Mouse (Mus musculus): ENCODE measurements around the gene Adam11. TPM values are rescaled to one million over a fixed set of nuclear protein-coding genes. Genes with fewer than 3 reads are reported as not detected.

Gene Adam11
- polyA plus RNA-seq (2021; fragmentation: Nextera tagmentation): 17.7 and 20.0 TPM in 2 replicates
- long read RNA-seq, experiment 1, partial matches to known transcripts: 34 of 42 reads
- long read RNA-seq, experiment 1, other reads (novel, unspliced or antisense): 8 of 42 reads
- long read RNA-seq, experiment 2, full-length matches to known transcripts: 1 of 20 reads
- long read RNA-seq, experiment 2, partial matches to known transcripts: 18 of 20 reads
- long read RNA-seq, experiment 2, other reads (novel, unspliced or antisense): 1 of 20 reads

GRCm38 (mm10) chr11:102761309-102762210 lies at the start of gene Adam11:
Gene Adam11, plus strand, starts transcription at chr11:102761439.

GRCm38 (mm10) chr11:102819021-102819782 lies 58.0 kb downstream of the Adam11 start, which contains the start of gene Gjc1:
Gene Gjc1, minus strand, starts transcription at chr11:102819700.

Other genes with a start within 250 kb of the Adam11 start
- 17.7 and 24.4 TPM in 2 replicates for gene Gpatch8, start 205.0 kb upstream of the Adam11 start, polyA plus RNA-seq (2021; fragmentation: Nextera tagmentation)
- gene Gm11627, start 182.0 kb upstream of the Adam11 start, polyA plus RNA-seq (2021; fragmentation: Nextera tagmentation): 10.6 and 13.2 TPM in 2 replicates
- gene Fzd2, start 157.0 kb upstream of the Adam11 start, polyA plus RNA-seq (2021; fragmentation: Nextera tagmentation): 1.3 and 1.8 TPM in 2 replicates
- gene Meioc, start 97.7 kb upstream of the Adam11 start, polyA plus RNA-seq (2021; fragmentation: Nextera tagmentation): 0.05 and 0.07 TPM in 2 replicates
- 31.4 and 33.9 TPM in 2 replicates for gene Ccdc43, start 63.7 kb upstream of the Adam11 start, polyA plus RNA-seq (2021; fragmentation: Nextera tagmentation)
- 0.73 and 1.3 TPM in 2 replicates for gene Gjc1, start 58.3 kb downstream of the Adam11 start, polyA plus RNA-seq (2021; fragmentation: Nextera tagmentation)
- 9.7 and 14.4 TPM in 2 replicates for gene Higd1b, start 74.4 kb downstream of the Adam11 start, polyA plus RNA-seq (2021; fragmentation: Nextera tagmentation)
- 57.3 and 64.5 TPM in 2 replicates for gene Eftud2, start 119.5 kb downstream of the Adam11 start, polyA plus RNA-seq (2021; fragmentation: Nextera tagmentation)
- gene Ccdc103, start 119.8 kb downstream of the Adam11 start, polyA plus RNA-seq (2021; fragmentation: Nextera tagmentation): 3.9 and 5.6 TPM in 2 replicates
- gene Fam187a, start 123.7 kb downstream of the Adam11 start, polyA plus RNA-seq (2021; fragmentation: Nextera tagmentation): not detected in 2 replicates
- 54.0 and 58.4 TPM in 2 replicates for gene Gfap, start 139.5 kb downstream of the Adam11 start, polyA plus RNA-seq (2021; fragmentation: Nextera tagmentation)
- 0.06 TPM in 1 of 2 replicates, not detected in the other for gene Kif18b, start 163.7 kb downstream of the Adam11 start, polyA plus RNA-seq (2021; fragmentation: Nextera tagmentation)
- gene C1ql1, start 185.2 kb downstream of the Adam11 start, polyA plus RNA-seq (2021; fragmentation: Nextera tagmentation): 1.5 and 13.5 TPM in 2 replicates

Data from left cerebral cortex, adult 6 months (tissue).